Comparison of ENCODE assay signal across 9 mouse cellular contexts in the genomic region with DNA sequence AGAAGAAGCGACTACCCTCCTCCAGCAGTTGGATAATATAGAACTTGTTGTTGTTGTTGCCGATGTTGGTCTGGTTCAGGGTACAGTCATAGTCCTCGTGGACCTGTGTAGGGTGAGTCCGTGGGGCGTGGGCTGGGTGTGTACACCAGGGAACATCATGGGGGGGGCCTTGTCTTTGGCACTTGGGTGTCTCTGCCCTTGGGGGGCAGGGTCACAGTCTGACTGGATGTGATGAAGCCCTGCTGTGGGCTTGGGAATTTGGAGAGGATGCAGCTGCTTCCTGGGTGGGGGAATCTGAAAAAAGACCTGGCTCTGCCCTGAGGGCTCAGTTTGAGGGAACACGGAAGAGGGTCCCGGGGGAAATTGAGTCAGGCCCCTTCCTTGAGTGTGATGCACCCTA. TPM values are rescaled to one million over a fixed set of nuclear protein-coding genes. Genes with fewer than 3 reads are reported as not detected.
DNase-seq lines count a peak whose midpoint lies in the region; ATAC-seq and TF ChIP-seq lines count a peak whose summit lies in the region.
"Had no signal": no experiment of that assay in that cellular context is flagged by ENCODE, and none has a peak within 500 bp of the region (broad histone marks: within the 10 kb centered on the region; RNA-seq: fewer than 3 reads in every experiment).

No protein-coding gene starts in this region.

- H3K9me3 ChIP-seq in kidney, embryonic 16.5 days (ENCODE audit: low read length), result no peaks in the 10 kb centered on the region
- no peaks in the 10 kb centered on the region for H3K9me3 ChIP-seq in liver, embryonic 13.5 days (replicated peaks)

- TF ChIP-seq POLR2A in kidney, adult 2 months (IDR thresholded peaks at IDR 0.05; ENCODE audit: low read depth, low read length), result no peak

- H3K4me1 ChIP-seq in kidney, embryonic 16.5 days (ENCODE audit: insufficient read depth, low read length), result peaks cover 45% of the 10 kb centered on the region
- peaks cover 18% of the 10 kb centered on the region for H3K4me1 ChIP-seq in kidney, adult 2 months (ENCODE audit: control insufficient read depth, insufficient read depth, low read length)
- peaks cover 51% of the 10 kb centered on the region for H3K4me1 ChIP-seq in liver, embryonic 13.5 days (replicated peaks)

- no peak for ATAC-seq in kidney, embryonic 16.5 days (ENCODE audit: low FRiP score, low TSS enrichment)
- ATAC-seq in liver, embryonic 13.5 days (ENCODE audit: low read depth), result no peak

- DNase-seq in kidney, adult 2 months, result no peak
- DNase-seq in 3T3-L1 (ENCODE audit: low read depth, low spot score), result peak; percentile 68
- peak; percentile 75 for DNase-seq in MN1 (ENCODE audit: low spot score)
- DNase-seq in frontal cortex, postnatal 14 days (ENCODE audit: low spot score in 2 of 2), result peak; percentile 3 to 12
- DNase-seq in liver, embryonic 13.5 days, result peak; percentile 14
- DNase-seq in urinary bladder, postnatal 4 days (ENCODE audit: low spot score in 2 of 2), result peak; percentile 43 to 62
- DNase-seq in B cell, adult 2 months, result no peak

- H3K4me3 ChIP-seq in kidney, embryonic 16.5 days (ENCODE audit: low read length), result no peak overlapping the region
- no peak overlapping the region for H3K4me3 ChIP-seq in kidney, adult 2 months (ENCODE audit: insufficient read depth, low read depth, low read length)
- H3K4me3 ChIP-seq in liver, embryonic 13.5 days (replicated peaks), result no peak overlapping the region

- no peak for TF ChIP-seq CTCF in kidney, adult 2 months (conservative IDR thresholded peaks at IDR 0.05; ENCODE audit: insufficient read depth, insufficient read length, low read depth, low read length)

- H3K4me2 ChIP-seq in kidney, embryonic 16.5 days (replicated peaks; ENCODE audit: low read depth, low read length), result no peak overlapping the region
- no peak overlapping the region for H3K4me2 ChIP-seq in liver, embryonic 13.5 days

- no peaks in the 10 kb centered on the region for H3K36me3 ChIP-seq in kidney, embryonic 16.5 days (ENCODE audit: insufficient read depth, low read length)
- H3K36me3 ChIP-seq in kidney, adult 2 months (ENCODE audit: control insufficient read depth, insufficient read depth, low read length), result no peaks in the 10 kb centered on the region
- H3K36me3 ChIP-seq in liver, embryonic 13.5 days, result peaks cover 7% of the 10 kb centered on the region

- 74% methylated on average over 7 of the region's 7 CpGs for WGBS in kidney, embryonic 16.5 days
- 69% methylated on average over 7 of the region's 7 CpGs for WGBS in kidney, adult 2 months
- WGBS in liver, embryonic 13.5 days (ENCODE audit: insufficient replicate concordance), result 67% methylated on average over 7 of the region's 7 CpGs

- peak overlapping the region; percentile 29 for H3K9ac ChIP-seq in kidney, embryonic 16.5 days (replicated peaks; ENCODE audit: low read length)
- 0 out of 2 replicates have a peak overlapping the region, but pooled peaks have one; percentile 10 for H3K9ac ChIP-seq in liver, embryonic 13.5 days

- no peak overlapping the region for H3K27ac ChIP-seq in kidney, embryonic 16.5 days (ENCODE audit: low read length)
- no peak overlapping the region for H3K27ac ChIP-seq in kidney, adult 2 months (ENCODE audit: insufficient read depth, low read depth, low read length)
- no peak overlapping the region for H3K27ac ChIP-seq in liver, embryonic 13.5 days

- no peaks in the 10 kb centered on the region for H3K27me3 ChIP-seq in kidney, embryonic 16.5 days (ENCODE audit: insufficient read depth, low read length)
- no peaks in the 10 kb centered on the region for H3K27me3 ChIP-seq in kidney, adult 2 months (replicated peaks; ENCODE audit: control insufficient read depth, insufficient read depth, low read length)
- H3K27me3 ChIP-seq in liver, embryonic 13.5 days, result no peaks in the 10 kb centered on the region

RNA-seq across cellular contexts. Expression of a gene that starts 0.7 kb away (rescaled TPM):
- polyA plus RNA-seq in kidney, embryonic 16.5 days (2015; fragmentation: Nextera tagmentation; extraction: Ambion mirVana), result 56.2 and 59.5 TPM in 2 replicates
- 17.5 and 20.7 TPM in 2 replicates for polyA plus RNA-seq in kidney, adult 2 months (2012; rRNA removed)
- 44.2 and 47.6 TPM in 2 replicates for polyA plus RNA-seq in liver, embryonic 13.5 days (2015; fragmentation: Nextera tagmentation; extraction: Ambion mirVana)

RNA-seq across cellular contexts. Expression of a gene that starts 1.7 kb away (rescaled TPM):
- 3.3 and 3.5 TPM in 2 replicates for polyA plus RNA-seq in kidney, embryonic 16.5 days (2015; fragmentation: Nextera tagmentation; extraction: Ambion mirVana)
- polyA plus RNA-seq in kidney, adult 2 months (2012; rRNA removed), result 25.8 and 31.9 TPM in 2 replicates
- polyA plus RNA-seq in liver, embryonic 13.5 days (2015; fragmentation: Nextera tagmentation; extraction: Ambion mirVana), result 0.71 and 0.75 TPM in 2 replicates

RNA-seq across cellular contexts. Expression of a gene that starts 9.3 kb away (rescaled TPM):
- 0.31 and 0.41 TPM in 2 replicates for polyA plus RNA-seq in kidney, embryonic 16.5 days (2015; fragmentation: Nextera tagmentation; extraction: Ambion mirVana)
- polyA plus RNA-seq in kidney, adult 2 months (2012; rRNA removed), result 0.07 TPM in 1 of 2 replicates, not detected in the other
- 0.09 TPM in 1 of 2 replicates, not detected in the other for polyA plus RNA-seq in liver, embryonic 13.5 days (2015; fragmentation: Nextera tagmentation; extraction: Ambion mirVana)

RNA-seq across cellular contexts. Expression of a gene that starts 22.0 kb away (rescaled TPM):
- 119 and 136 TPM in 2 replicates for polyA plus RNA-seq in kidney, embryonic 16.5 days (2015; fragmentation: Nextera tagmentation; extraction: Ambion mirVana)
- 90.3 and 115 TPM in 2 replicates for polyA plus RNA-seq in kidney, adult 2 months (2012; rRNA removed)
- 12.7 and 13.2 TPM in 2 replicates for polyA plus RNA-seq in liver, embryonic 13.5 days (2015; fragmentation: Nextera tagmentation; extraction: Ambion mirVana)

RNA-seq across cellular contexts. Expression of a gene that starts 24.7 kb away (rescaled TPM):
- polyA plus RNA-seq in kidney, embryonic 16.5 days (2015; fragmentation: Nextera tagmentation; extraction: Ambion mirVana), result not detected in 2 replicates
- polyA plus RNA-seq in kidney, adult 2 months (2012; rRNA removed), result not detected in 2 replicates
- not detected in 2 replicates for polyA plus RNA-seq in liver, embryonic 13.5 days (2015; fragmentation: Nextera tagmentation; extraction: Ambion mirVana)
- polyA plus RNA-seq: intestine, embryonic 14.5 days had no signal

Comparison
In these comparisons a context has a peak if more than half of its experiments do, and no peak if none do; other contexts are left out.
1. DNase-seq: peak in 3T3-L1 (single experiment), MN1 (single experiment), frontal cortex, postnatal 14 days (2 of 2), liver, embryonic 13.5 days (single experiment) and urinary bladder, postnatal 4 days (2 of 2); none in kidney, adult 2 months (single experiment) and B cell, adult 2 months (0 of 2).